Mouse (Mus musculus) C2C12 (cell line): ENCODE data around the gene Sf3a1.

Source experiments
- CEBPB ChIP-seq: IDR thresholded peaks from one replicate; pipeline ENCODE4 v1.6.1; 2011; ENCODE audit warnings: low read depth, mild to moderate bottlenecking, control low read depth, moderate library complexity
- CTCF ChIP-seq: IDR thresholded peaks from one replicate; pipeline ENCODE4 v1.5.1; 2011; ENCODE audit not compliant: control insufficient read depth, insufficient read depth, insufficient read length
- FOSL1 ChIP-seq: IDR thresholded peaks from one replicate; pipeline ENCODE4 v1.8.0; 2011; ENCODE audit warnings: mild to moderate bottlenecking, low read length; ENCODE audit not compliant: poor library complexity, insufficient read depth, severe bottlenecking
- MYOG ChIP-seq: IDR thresholded peaks from one replicate; pipeline ENCODE4 v1.6.1; 2011; ENCODE audit not compliant: control insufficient read depth, insufficient read length; ENCODE audit errors: extremely low read depth

DNA sequence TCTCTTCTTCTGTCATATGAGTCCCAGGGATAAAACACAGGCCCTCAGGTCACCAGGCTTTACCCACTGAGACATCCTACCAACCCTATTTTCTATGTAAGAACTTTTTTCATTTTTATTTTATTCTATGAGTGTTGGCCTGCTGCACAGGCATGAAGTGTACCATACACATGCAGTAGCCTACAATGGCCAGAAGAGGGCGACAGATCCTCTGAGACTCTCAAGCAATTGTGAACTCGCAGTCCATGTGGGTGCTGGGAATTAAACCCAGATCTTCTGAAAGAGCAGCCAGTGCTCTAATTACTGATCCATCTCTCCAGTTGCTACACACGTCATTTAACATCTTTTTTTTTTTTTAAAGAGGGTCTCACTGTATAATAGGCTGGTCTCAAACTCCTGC is 26.7 kb upstream of the Sf3a1 start:
- no peak for TF ChIP-seq CTCF
- TF ChIP-seq FOSL1 = no peak
- no peak for TF ChIP-seq MYOG
- TF ChIP-seq CEBPB = no peak
